Mouse (Mus musculus) liver, embryonic 16.5 days (tissue): ENCODE results near the gene Arhgap22. TPM values are rescaled to one million over a fixed set of nuclear protein-coding genes. Genes with fewer than 3 reads are reported as not detected.

Experiments
- ATAC-seq: fragments of 200-750 bp; cut with Nextera tagmentation; 2 replicates; pipeline ENCODE4 v1.8.0; 2017; ENCODE audit warnings: low read depth, mild to moderate bottlenecking, moderate number of reproducible peaks, moderate library complexity
- H3K27ac ChIP-seq: fragments of 300-500 bp; sonication (generic); 2 replicates; pipeline ENCODE4 v1.5.1; 2014; ENCODE audit warnings: mild to moderate bottlenecking, low read length
- H3K27me3 ChIP-seq: fragments of 300-500 bp; sonication (generic); 2 replicates; pipeline ENCODE4 v1.6.1; 2014; ENCODE audit warnings: low read depth, low read length, mixed read lengths; ENCODE audit not compliant: control insufficient read depth, insufficient read depth
- H3K36me3 ChIP-seq: fragments of 300-500 bp; sonication (generic); 2 replicates; pipeline ENCODE4 v1.6.1; 2014; ENCODE audit warnings: mild to moderate bottlenecking; ENCODE audit not compliant: control insufficient read depth, insufficient read depth
- H3K4me1 ChIP-seq: fragments of 300-500 bp; sonication (generic); 2 replicates; pipeline ENCODE4 v1.6.1; 2014; ENCODE audit warnings: low read depth, low read length, mixed read lengths; ENCODE audit not compliant: control insufficient read depth
- H3K4me2 ChIP-seq: fragments of 300-500 bp; sonication (generic); 2 replicates; pipeline ENCODE4 v1.6.1; 2014; ENCODE audit warnings: low read depth, low read length, mixed read lengths
- H3K4me3 ChIP-seq: fragments of 300-500 bp; sonication (generic); 2 replicates; pipeline ENCODE4 v1.5.1; 2014; ENCODE audit warnings: low read depth, mild to moderate bottlenecking, low read length
- H3K9ac ChIP-seq: fragments of 300-500 bp; sonication (generic); 2 replicates; pipeline ENCODE4 v1.6.1; 2014; ENCODE audit warnings: low read depth, low read length
- H3K9me3 ChIP-seq: fragments of 300-500 bp; sonication (generic); replicated peaks from 2 replicates; pipeline ENCODE4 v1.6.1; 2016; ENCODE audit warnings: low read length; ENCODE audit not compliant: control insufficient read depth
- WGBS: fragments of 180-500 bp; shearing (Covaris S2); extraction: QIAGEN DNeasy Blood & Tissue Kit; methylation state at CpG from one replicate; pipeline ENCODE4 v1.1.7; 2014; ENCODE audit not compliant: insufficient replicate concordance; 5-methylcytosine and 5-hydroxymethylcytosine counted together
- polyA plus RNA-seq: library from polyadenylated mRNA; unstranded; fragments of >200 nt; fragmentation: Nextera tagmentation; extraction: Ambion mirVana; gene quantifications from 2 replicates; pipeline ENCODE4 v1.2.1, GENCODE M21; 2015

The Arhgap22 gene
- polyA plus RNA-seq, 1 experiment from 2014 or later: 4.1 TPM

DNA sequence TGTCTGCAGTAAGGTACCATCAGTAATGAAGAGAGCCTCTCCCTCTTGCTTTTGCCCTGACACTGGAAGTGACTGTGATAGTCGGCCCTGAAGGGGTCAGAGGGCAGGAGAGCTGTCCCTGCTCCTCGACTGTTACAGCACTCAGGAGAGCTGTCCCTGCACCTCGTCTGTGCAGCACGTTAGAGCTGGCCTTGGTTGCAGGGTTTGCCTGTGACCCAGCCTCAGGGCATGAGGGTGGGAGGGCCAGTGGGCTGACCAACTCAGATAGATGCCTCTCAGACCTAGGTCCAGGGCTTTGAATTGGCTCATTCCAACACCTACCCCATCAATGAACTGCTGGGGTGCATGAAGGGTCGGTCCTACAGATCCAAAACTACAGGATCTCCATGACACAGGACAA, 5.5 kb upstream of the Arhgap22 start:
- no peaks in the 10 kb centered on the region for H3K27me3 ChIP-seq
- no peaks in the 10 kb centered on the region for H3K4me1 ChIP-seq
- no peak overlapping the region for H3K4me3 ChIP-seq
- WGBS: 28% methylated on average over 5 of the region's 5 CpGs
- H3K9ac ChIP-seq: no peak overlapping the region
- H3K4me2 ChIP-seq: no peak overlapping the region
- no peaks in the 10 kb centered on the region for H3K9me3 ChIP-seq
- no peaks in the 10 kb centered on the region for H3K36me3 ChIP-seq
- no peak overlapping the region for H3K27ac ChIP-seq
- ATAC-seq: no peak

GRCm38 (mm10) chr14:33210806-33211205, 3.0 kb upstream of the Arhgap22 start:
- Histone ChIP-seq H3K27ac (no peak overlapping the region), H3K4me2 (no peak overlapping the region), H3K36me3 (no peaks in the 10 kb centered on the region), H3K9ac (no peak overlapping the region), H3K4me1 (peaks cover 12% of the 10 kb centered on the region), H3K27me3 (peaks cover under 1% of the 10 kb centered on the region; the same call in 1 of the 2 replicates), H3K9me3 (no peaks in the 10 kb centered on the region), H3K4me3 (no peak overlapping the region)
- no peak for ATAC-seq
- 58% methylated on average over 8 of the region's 8 CpGs for WGBS

GRCm38 (mm10) chr14:33212271-33212957, 1.4 kb upstream of the Arhgap22 start:
- Histone ChIP-seq H3K9me3 (no peaks in the 10 kb centered on the region), H3K4me3 (no peak overlapping the region), H3K4me2 (no peak overlapping the region), H3K4me1 (peaks cover 12% of the 10 kb centered on the region), H3K9ac (no peak overlapping the region), H3K27ac (no peak overlapping the region), H3K27me3 (peaks cover 3% of the 10 kb centered on the region; the same call in 1 of the 2 replicates), H3K36me3 (no peaks in the 10 kb centered on the region)
- no peak for ATAC-seq
- WGBS: 38% methylated on average over 5 of the region's 5 CpGs

DNA sequence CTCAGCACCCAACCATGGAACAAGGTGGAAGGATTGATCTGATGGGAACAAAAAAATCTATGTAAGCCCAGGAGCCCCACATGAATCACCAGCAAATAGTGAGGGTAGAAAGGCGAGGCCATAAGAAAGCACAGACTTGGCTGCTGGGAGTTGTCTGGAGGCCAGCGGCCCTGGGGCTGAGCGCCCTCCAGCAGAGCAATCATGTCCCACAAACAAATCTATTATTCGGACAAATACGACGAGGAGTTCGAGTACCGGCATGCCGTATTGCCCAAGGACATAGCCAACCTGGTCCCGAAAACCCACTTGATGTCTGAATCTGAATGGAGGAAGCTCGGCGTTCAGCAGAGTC, 892 bp upstream of the Arhgap22 start:
- Histone ChIP-seq H3K4me3 (no peak overlapping the region), H3K36me3 (no peaks in the 10 kb centered on the region), H3K4me1 (peaks cover 12% of the 10 kb centered on the region), H3K27me3 (peaks cover 3% of the 10 kb centered on the region; the same call in 1 of the 2 replicates), H3K9ac (no peak overlapping the region), H3K4me2 (no peak overlapping the region), H3K9me3 (no peaks in the 10 kb centered on the region), H3K27ac (no peak overlapping the region)
- WGBS: 77% methylated on average over 12 of the region's 12 CpGs
- ATAC-seq: no peak

- Histone ChIP-seq H3K9ac (no peak overlapping the region), H3K27me3 (peaks cover 3% of the 10 kb centered on the region; the same call in 1 of the 2 replicates), H3K9me3 (no peaks in the 10 kb centered on the region), H3K4me1 (peaks cover 12% of the 10 kb centered on the region), H3K36me3 (no peaks in the 10 kb centered on the region), H3K27ac (no peak overlapping the region), H3K4me3 (no peak overlapping the region), H3K4me2 (no peak overlapping the region)
- 7% methylated on average over 4 of the region's 4 CpGs for WGBS
- 0 out of 2 replicates have a peak, but pooled peaks have one; percentile 25 for ATAC-seq
Measured at GRCm38 (mm10) chr14:33214767-33215128, 922 bp downstream of the Arhgap22 start.

- H3K9me3 ChIP-seq: no peaks in the 10 kb centered on the region
- H3K4me1 ChIP-seq: peaks cover 12% of the 10 kb centered on the region
- H3K27me3 ChIP-seq: peaks cover 3% of the 10 kb centered on the region; the same call in 1 of the 2 replicates
- no peaks in the 10 kb centered on the region for H3K36me3 ChIP-seq
- no peak overlapping the region for H3K4me2 ChIP-seq
- H3K4me3 ChIP-seq: no peak overlapping the region
- H3K9ac ChIP-seq: no peak overlapping the region
- H3K27ac ChIP-seq: no peak overlapping the region
- ATAC-seq: no peak
- 48% methylated on average over 1 of the region's 1 CpGs for WGBS
Measured at GRCm38 (mm10) chr14:33215163-33215562, 1.3 kb downstream of the Arhgap22 start.

GRCm38 (mm10) chr14:33216343-33217208, 2.8 kb downstream of the Arhgap22 start:
- Histone ChIP-seq H3K4me2 (no peak overlapping the region), H3K27me3 (peaks cover 3% of the 10 kb centered on the region; the same call in 1 of the 2 replicates), H3K9ac (no peak overlapping the region), H3K4me3 (no peak overlapping the region), H3K4me1 (peaks cover 12% of the 10 kb centered on the region), H3K9me3 (no peaks in the 10 kb centered on the region), H3K27ac (no peak overlapping the region), H3K36me3 (no peaks in the 10 kb centered on the region)
- ATAC-seq: no peak
- WGBS: 58% methylated on average over 19 of the region's 19 CpGs

DNA sequence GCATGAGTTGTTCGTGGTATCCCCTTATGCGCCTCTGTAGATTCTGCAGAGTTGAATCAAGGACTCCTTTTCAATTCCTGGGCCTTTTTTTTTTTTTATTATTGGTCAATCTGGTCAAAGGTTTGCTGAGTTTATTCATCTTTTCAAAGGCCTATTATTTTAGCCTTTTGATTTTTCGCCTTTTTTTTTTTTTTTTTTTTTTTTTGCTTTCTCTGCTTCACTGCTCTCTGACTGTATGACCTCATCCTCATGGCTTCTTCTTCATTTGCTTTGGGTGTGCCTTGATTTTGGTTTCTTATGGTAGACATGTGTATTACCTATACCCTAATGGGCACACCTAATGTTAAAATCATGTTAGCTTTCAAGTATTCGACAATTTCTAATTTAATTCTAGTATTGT, 11.4 kb downstream of the Arhgap22 start:
- Histone ChIP-seq H3K4me3 (no peak overlapping the region), H3K4me2 (no peak overlapping the region), H3K9ac (no peak overlapping the region), H3K9me3 (no peaks in the 10 kb centered on the region), H3K4me1 (no peaks in the 10 kb centered on the region), H3K27me3 (no peaks in the 10 kb centered on the region), H3K27ac (no peak overlapping the region), H3K36me3 (no peaks in the 10 kb centered on the region)
- ATAC-seq: no peak
- WGBS: 70% methylated on average over 4 of the region's 4 CpGs

- ATAC-seq: no peak
- H3K4me1 ChIP-seq: no peaks in the 10 kb centered on the region
- WGBS: 69% methylated on average over 4 of the region's 4 CpGs
- no peak overlapping the region for H3K27ac ChIP-seq
- H3K36me3 ChIP-seq: no peaks in the 10 kb centered on the region
- H3K9ac ChIP-seq: no peak overlapping the region
- no peak overlapping the region for H3K4me2 ChIP-seq
- H3K4me3 ChIP-seq: no peak overlapping the region
- no peaks in the 10 kb centered on the region for H3K27me3 ChIP-seq
- no peaks in the 10 kb centered on the region for H3K9me3 ChIP-seq
Measured at GRCm38 (mm10) chr14:33230672-33231071, 16.8 kb downstream of the Arhgap22 start.
